In genomic region chr2:52557503-52558275, GRCm38 (mm10) we compare ENCODE assay signal across 9 mouse cellular contexts.
A peak's percentile ranks its signal among the peaks of the same experiment; 100 is the strongest.
DNase-seq lines count a peak whose midpoint lies in the region; ATAC-seq lines count a peak whose summit lies in the region.
"Had no signal": no experiment of that assay in that cellular context is flagged by ENCODE, and none has a peak within 500 bp of the region (broad histone marks: within the 10 kb centered on the region; RNA-seq: fewer than 3 reads in every experiment).

No protein-coding gene starts in this region.

- H3K27ac ChIP-seq in liver, embryonic 13.5 days: no peak overlapping the region
- H3K27ac ChIP-seq in liver, embryonic 11.5 days (ENCODE audit: low read depth, low read length): no peak overlapping the region
- H3K27ac ChIP-seq in hindbrain, embryonic 15.5 days (replicated peaks): peak overlapping the region; percentile 91
- H3K27ac ChIP-seq in neural tube, embryonic 14.5 days (ENCODE audit: low read depth, low read length): peak overlapping the region; percentile 76
- H3K27ac ChIP-seq: embryonic facial prominence, embryonic 13.5 days had no signal

- DNase-seq in liver, embryonic 13.5 days: no peak
- no peak for DNase-seq in liver, embryonic 11.5 days (ENCODE audit: low spot score)
- peak; percentile 33 to 58 for DNase-seq in cerebellum, postnatal 36 days
- DNase-seq in spleen, postnatal 10 days (ENCODE audit: low spot score in 2 of 2): no peak
- no peak for DNase-seq in T-cell, adult 2 months (ENCODE audit: low spot score)

- H3K9me3 ChIP-seq in liver, embryonic 13.5 days (replicated peaks): no peaks in the 10 kb centered on the region
- H3K9me3 ChIP-seq in liver, embryonic 11.5 days (ENCODE audit: control insufficient read depth, low read length): no peaks in the 10 kb centered on the region
- H3K9me3 ChIP-seq in hindbrain, embryonic 15.5 days: no peaks in the 10 kb centered on the region
- no peaks in the 10 kb centered on the region for H3K9me3 ChIP-seq in neural tube, embryonic 14.5 days (ENCODE audit: control insufficient read depth, low read length)

- no peak overlapping the region for H3K9ac ChIP-seq in liver, embryonic 13.5 days
- H3K9ac ChIP-seq in liver, embryonic 11.5 days (ENCODE audit: low read depth, low read length): no peak overlapping the region
- H3K9ac ChIP-seq in hindbrain, embryonic 15.5 days: peak overlapping the region; percentile 64
- peak overlapping the region; percentile 60 for H3K9ac ChIP-seq in neural tube, embryonic 14.5 days (replicated peaks; ENCODE audit: low read depth, low read length)
- H3K9ac ChIP-seq: embryonic facial prominence, embryonic 13.5 days had no signal

- H3K4me1 ChIP-seq in liver, embryonic 13.5 days (replicated peaks): peaks cover 14% of the 10 kb centered on the region
- no peaks in the 10 kb centered on the region; the same call in 1 of the 2 replicates for H3K4me1 ChIP-seq in liver, embryonic 11.5 days (replicated peaks; ENCODE audit: control insufficient read depth, insufficient read depth, low read length)
- H3K4me1 ChIP-seq in hindbrain, embryonic 15.5 days (replicated peaks): peaks cover 32% of the 10 kb centered on the region
- peaks cover 13% of the 10 kb centered on the region; the same call in 1 of the 2 replicates for H3K4me1 ChIP-seq in neural tube, embryonic 14.5 days (ENCODE audit: control insufficient read depth, insufficient read depth, low read length)

- H3K36me3 ChIP-seq in liver, embryonic 13.5 days: no peaks in the 10 kb centered on the region
- H3K36me3 ChIP-seq in liver, embryonic 11.5 days (ENCODE audit: control insufficient read depth, insufficient read depth, low read length): no peaks in the 10 kb centered on the region
- H3K36me3 ChIP-seq in hindbrain, embryonic 15.5 days: no peaks in the 10 kb centered on the region
- no peaks in the 10 kb centered on the region for H3K36me3 ChIP-seq in neural tube, embryonic 14.5 days (ENCODE audit: control insufficient read depth, insufficient read depth, low read length)
- H3K36me3 ChIP-seq: embryonic facial prominence, embryonic 13.5 days had no signal

- no peaks in the 10 kb centered on the region for H3K27me3 ChIP-seq in liver, embryonic 13.5 days
- no peaks in the 10 kb centered on the region for H3K27me3 ChIP-seq in liver, embryonic 11.5 days (replicated peaks; ENCODE audit: control insufficient read depth, insufficient read depth, low read length)
- no peaks in the 10 kb centered on the region for H3K27me3 ChIP-seq in hindbrain, embryonic 15.5 days
- no peaks in the 10 kb centered on the region for H3K27me3 ChIP-seq in neural tube, embryonic 14.5 days (ENCODE audit: control insufficient read depth, insufficient read depth, low read length)
- H3K27me3 ChIP-seq: embryonic facial prominence, embryonic 13.5 days had no signal

- H3K4me2 ChIP-seq in liver, embryonic 13.5 days: no peak overlapping the region
- no peak overlapping the region for H3K4me2 ChIP-seq in liver, embryonic 11.5 days
- peak overlapping the region; percentile 59 for H3K4me2 ChIP-seq in hindbrain, embryonic 15.5 days
- peak overlapping the region; percentile 55 for H3K4me2 ChIP-seq in neural tube, embryonic 14.5 days (ENCODE audit: low read depth, low read length)
- H3K4me2 ChIP-seq: embryonic facial prominence, embryonic 13.5 days had no signal

- peak; percentile 65 for ATAC-seq in liver, embryonic 13.5 days (ENCODE audit: low read depth)
- no peak for ATAC-seq in liver, embryonic 11.5 days (replicated peaks; ENCODE audit: low FRiP score)
- ATAC-seq in hindbrain, embryonic 15.5 days (ENCODE audit: low FRiP score, low read depth): peak; percentile 86
- ATAC-seq in neural tube, embryonic 14.5 days (ENCODE audit: low read depth): peak; percentile 87
- ATAC-seq in megakaryocyte-erythroid progenitor cell, adult 5-6 weeks (replicated peaks; ENCODE audit: low FRiP score, low TSS enrichment, poor library complexity, severe bottlenecking): no peak

- 71% methylated on average over 12 of the region's 12 CpGs for WGBS in liver, embryonic 13.5 days (ENCODE audit: insufficient replicate concordance)
- WGBS in liver, embryonic 11.5 days: 77% methylated on average over 12 of the region's 12 CpGs
- WGBS in hindbrain, embryonic 15.5 days: 13% methylated on average over 12 of the region's 12 CpGs
- 20% methylated on average over 12 of the region's 12 CpGs for WGBS in neural tube, embryonic 14.5 days

- no peak overlapping the region for H3K4me3 ChIP-seq in liver, embryonic 13.5 days (replicated peaks)
- no peak overlapping the region for H3K4me3 ChIP-seq in liver, embryonic 11.5 days (ENCODE audit: low read depth, low read length)
- peak overlapping the region; percentile 52 for H3K4me3 ChIP-seq in hindbrain, embryonic 15.5 days
- peak overlapping the region; percentile 38 for H3K4me3 ChIP-seq in neural tube, embryonic 14.5 days (ENCODE audit: low read depth, low read length)
- H3K4me3 ChIP-seq: embryonic facial prominence, embryonic 13.5 days had no signal

Comparison
In these comparisons a context has a peak if more than half of its experiments do, and no peak if none do; other contexts are left out.
1. ATAC-seq: peak in liver, embryonic 13.5 days (single experiment), hindbrain, embryonic 15.5 days (single experiment) and neural tube, embryonic 14.5 days (single experiment); none in liver, embryonic 11.5 days (single experiment) and megakaryocyte-erythroid progenitor cell, adult 5-6 weeks (single experiment).
2. DNase-seq: peak in cerebellum, postnatal 36 days (2 of 2); none in liver, embryonic 13.5 days (single experiment), liver, embryonic 11.5 days (single experiment), spleen, postnatal 10 days (0 of 2) and T-cell, adult 2 months (single experiment).
3. H3K27ac ChIP-seq: peak in hindbrain, embryonic 15.5 days (single experiment) and neural tube, embryonic 14.5 days (single experiment); none in liver, embryonic 13.5 days (single experiment) and liver, embryonic 11.5 days (single experiment).
4. H3K4me2 ChIP-seq: peak in hindbrain, embryonic 15.5 days (single experiment) and neural tube, embryonic 14.5 days (single experiment); none in liver, embryonic 13.5 days (single experiment) and liver, embryonic 11.5 days (single experiment).
5. H3K4me3 ChIP-seq: peak in hindbrain, embryonic 15.5 days (single experiment) and neural tube, embryonic 14.5 days (single experiment); none in liver, embryonic 13.5 days (single experiment) and liver, embryonic 11.5 days (single experiment).
6. H3K9ac ChIP-seq: peak in hindbrain, embryonic 15.5 days (single experiment) and neural tube, embryonic 14.5 days (single experiment); none in liver, embryonic 13.5 days (single experiment) and liver, embryonic 11.5 days (single experiment).